Mouse (Mus musculus): Measurements from ENCODE around the gene Tmem59. TPM values are rescaled to one million over a fixed set of nuclear protein-coding genes. Genes with fewer than 3 reads are reported as not detected.

Tmem59 gene
- polyA plus RNA-seq, 1 experiment, result 440 TPM

- Histone ChIP-seq H3K4me3 (ENCODE audit: insufficient read depth, low read length) (no peak overlapping the region), H3K27ac (ENCODE audit: insufficient read depth, low read length) (no peak overlapping the region), H3K4me1 (ENCODE audit: control insufficient read depth, insufficient read depth, low read length) (no peaks in the 10 kb centered on the region)
- TF ChIP-seq POLR2A (IDR thresholded peaks at IDR 0.05; ENCODE audit: low read depth, low read length) (no peak), CTCF (IDR thresholded peaks at IDR 0.05; ENCODE audit: borderline replicate concordance, insufficient read depth, low read length) (no peak)
Measured at GRCm38 (mm10) chr4:107201779-107202178, 23.6 kb downstream of the Tmem59 start.

DNA sequence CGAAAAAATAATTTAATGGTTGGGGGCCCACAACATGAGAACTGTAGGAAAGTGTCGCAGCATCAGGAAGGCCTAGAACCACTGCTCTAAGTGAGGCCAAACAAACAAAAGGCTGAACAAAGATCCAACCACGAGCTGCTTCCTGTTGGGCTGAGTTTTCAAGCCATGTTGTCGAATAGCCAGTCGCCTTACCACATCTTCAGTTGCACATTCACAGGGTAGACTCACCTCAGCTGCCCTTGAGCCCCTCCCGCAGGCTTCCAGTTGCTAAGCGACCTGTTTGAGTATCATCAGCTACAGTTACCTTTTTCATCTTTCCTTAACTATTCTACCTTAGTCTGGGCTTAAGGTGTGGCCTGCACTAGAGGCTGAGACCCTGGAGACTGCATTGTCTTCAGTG, 24.8 kb downstream of the Tmem59 start:
- no peaks in the 10 kb centered on the region for H3K4me1 ChIP-seq (ENCODE audit: control insufficient read depth, insufficient read depth, low read length)
- H3K27ac ChIP-seq (ENCODE audit: insufficient read depth, low read length), result no peak overlapping the region

GRCm38 (mm10) chr4:107207016-107207415, 28.8 kb downstream of the Tmem59 start:
- H3K4me3 ChIP-seq (ENCODE audit: insufficient read depth, low read length), result no peak overlapping the region
- no peak overlapping the region for H3K27ac ChIP-seq (ENCODE audit: insufficient read depth, low read length)
- no peaks in the 10 kb centered on the region for H3K4me1 ChIP-seq (ENCODE audit: control insufficient read depth, insufficient read depth, low read length)
- TF ChIP-seq POLR2A (IDR thresholded peaks at IDR 0.05; ENCODE audit: low read depth, low read length), result no peak
- TF ChIP-seq CTCF (IDR thresholded peaks at IDR 0.05; ENCODE audit: borderline replicate concordance, insufficient read depth, low read length), result no peak

More for the DNA sequence above, 24.8 kb downstream of the Tmem59 start:
- no peak overlapping the region for H3K4me3 ChIP-seq (ENCODE audit: insufficient read depth, low read length)
- TF ChIP-seq CTCF (IDR thresholded peaks at IDR 0.05; ENCODE audit: borderline replicate concordance, insufficient read depth, low read length) (no peak), POLR2A (IDR thresholded peaks at IDR 0.05; ENCODE audit: low read depth, low read length) (no peak)

- TF ChIP-seq POLR2A (IDR thresholded peaks at IDR 0.05; ENCODE audit: low read depth, low read length) (no peak), CTCF (IDR thresholded peaks at IDR 0.05; ENCODE audit: borderline replicate concordance, insufficient read depth, low read length) (no peak)
- no peak within 1 kb of the TSS for H3K4me3 ChIP-seq (ENCODE audit: insufficient read depth, low read length)
- no peak within 1 kb of the TSS for H3K27ac ChIP-seq (ENCODE audit: insufficient read depth, low read length)
- H3K4me1 ChIP-seq (ENCODE audit: control insufficient read depth, insufficient read depth, low read length), result no peaks in the 10 kb centered on the region
Measured at GRCm38 (mm10) chr4:107208880-107209279, 30.7 kb downstream of the Tmem59 start, which contains the start of gene Ldlrad1. Gene Ldlrad1 (plus strand): TSS chr4:107209180.

GRCm38 (mm10) chr4:107210483-107211097, 32.4 kb downstream of the Tmem59 start:
- TF ChIP-seq CTCF (IDR thresholded peaks at IDR 0.05; ENCODE audit: borderline replicate concordance, insufficient read depth, low read length) (no peak), POLR2A (IDR thresholded peaks at IDR 0.05; ENCODE audit: low read depth, low read length) (no peak)
- Histone ChIP-seq H3K4me1 (ENCODE audit: control insufficient read depth, insufficient read depth, low read length) (no peaks in the 10 kb centered on the region), H3K4me3 (ENCODE audit: insufficient read depth, low read length) (no peak overlapping the region), H3K27ac (ENCODE audit: insufficient read depth, low read length) (no peak overlapping the region)

DNA sequence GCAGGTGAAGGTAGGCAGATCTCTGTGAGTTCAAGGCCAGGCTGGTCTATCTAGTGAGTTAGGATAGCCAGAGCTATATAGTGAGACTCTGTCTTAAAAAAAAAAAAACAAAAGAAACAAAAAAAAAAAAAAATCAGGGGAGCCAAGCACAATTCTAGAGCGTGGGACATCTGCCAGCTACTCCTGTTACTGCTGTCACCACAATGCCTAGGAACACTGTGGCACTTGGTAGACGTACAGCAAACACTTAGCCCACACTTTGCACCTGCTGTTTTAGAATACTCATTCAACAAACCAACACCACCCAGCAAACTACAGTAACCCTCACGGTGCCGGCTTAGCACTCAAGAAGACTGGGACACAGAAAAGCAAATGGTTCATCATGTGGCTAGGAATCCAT, 33.3 kb downstream of the Tmem59 start:
- H3K27ac ChIP-seq (ENCODE audit: insufficient read depth, low read length), result no peak overlapping the region
- H3K4me3 ChIP-seq (ENCODE audit: insufficient read depth, low read length), result no peak overlapping the region
- no peak for TF ChIP-seq CTCF (IDR thresholded peaks at IDR 0.05; ENCODE audit: borderline replicate concordance, insufficient read depth, low read length)
- TF ChIP-seq POLR2A (IDR thresholded peaks at IDR 0.05; ENCODE audit: low read depth, low read length), result no peak
- no peaks in the 10 kb centered on the region for H3K4me1 ChIP-seq (ENCODE audit: control insufficient read depth, insufficient read depth, low read length)

DNA sequence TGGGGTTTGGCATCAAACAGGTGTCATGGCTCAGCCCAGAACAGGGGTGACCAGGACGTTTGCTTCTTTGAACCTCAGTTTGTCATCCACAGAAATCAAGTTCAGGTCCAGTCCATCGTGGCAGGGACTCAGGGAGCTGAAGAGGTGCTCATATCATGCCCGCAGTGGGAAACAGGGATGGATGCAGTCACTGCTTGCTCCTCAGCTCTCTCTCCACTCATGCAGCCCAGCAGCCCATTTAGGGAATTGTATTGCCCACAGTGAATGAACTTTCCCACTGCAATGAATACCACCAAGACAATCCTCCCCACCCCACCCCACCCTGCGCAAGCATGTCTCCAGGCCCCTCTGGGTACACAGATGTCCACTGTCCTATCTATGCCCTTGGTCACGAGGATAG, 33.7 kb downstream of the Tmem59 start:
- Histone ChIP-seq H3K27ac (ENCODE audit: insufficient read depth, low read length) (no peak overlapping the region), H3K4me1 (ENCODE audit: control insufficient read depth, insufficient read depth, low read length) (no peaks in the 10 kb centered on the region), H3K4me3 (ENCODE audit: insufficient read depth, low read length) (no peak overlapping the region)
- TF ChIP-seq POLR2A (IDR thresholded peaks at IDR 0.05; ENCODE audit: low read depth, low read length), result no peak
- no peak for TF ChIP-seq CTCF (IDR thresholded peaks at IDR 0.05; ENCODE audit: borderline replicate concordance, insufficient read depth, low read length)

GRCm38 (mm10) chr4:107213279-107214011, 35.2 kb downstream of the Tmem59 start:
- Histone ChIP-seq H3K27ac (ENCODE audit: insufficient read depth, low read length) (no peak overlapping the region), H3K4me1 (ENCODE audit: control insufficient read depth, insufficient read depth, low read length) (no peaks in the 10 kb centered on the region), H3K4me3 (ENCODE audit: insufficient read depth, low read length) (no peak overlapping the region)
- TF ChIP-seq POLR2A (IDR thresholded peaks at IDR 0.05; ENCODE audit: low read depth, low read length), result no peak
- TF ChIP-seq CTCF (IDR thresholded peaks at IDR 0.05; ENCODE audit: borderline replicate concordance, insufficient read depth, low read length), result no peak

DNA sequence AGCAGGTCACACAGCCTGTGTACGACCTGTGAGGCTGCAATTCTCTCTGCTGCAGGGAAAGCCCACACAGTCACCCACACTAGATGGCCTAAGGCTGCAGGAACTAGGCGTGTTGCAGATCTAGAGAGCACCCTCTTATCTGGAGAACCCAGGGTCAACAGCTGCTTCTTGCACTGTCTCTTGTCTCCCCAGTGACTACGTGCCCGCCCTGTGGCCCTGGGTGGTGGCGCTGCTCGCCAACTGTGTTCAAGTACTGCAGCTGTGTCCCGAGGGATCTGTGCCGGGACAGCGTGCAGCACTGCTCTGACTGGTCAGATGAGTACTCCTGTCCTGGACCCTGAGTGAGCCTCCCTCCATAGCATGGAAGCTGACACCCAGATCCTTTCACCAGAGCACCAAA, 39.4 kb downstream of the Tmem59 start:
- H3K4me3 ChIP-seq (ENCODE audit: insufficient read depth, low read length), result no peak overlapping the region
- TF ChIP-seq POLR2A (IDR thresholded peaks at IDR 0.05; ENCODE audit: low read depth, low read length) (no peak), CTCF (IDR thresholded peaks at IDR 0.05; ENCODE audit: borderline replicate concordance, insufficient read depth, low read length) (no peak)
- H3K27ac ChIP-seq (ENCODE audit: insufficient read depth, low read length), result no peak overlapping the region
- H3K4me1 ChIP-seq (ENCODE audit: control insufficient read depth, insufficient read depth, low read length), result no peaks in the 10 kb centered on the region

- TF ChIP-seq POLR2A (IDR thresholded peaks at IDR 0.05; ENCODE audit: low read depth, low read length) (no peak), CTCF (IDR thresholded peaks at IDR 0.05; ENCODE audit: borderline replicate concordance, insufficient read depth, low read length) (no peak)
- H3K4me1 ChIP-seq (ENCODE audit: control insufficient read depth, insufficient read depth, low read length), result peaks cover 3% of the 10 kb centered on the region; the same call in 1 of the 2 replicates
Measured at GRCm38 (mm10) chr4:107221524-107221923, 43.3 kb downstream of the Tmem59 start.

More at GRCm38 (mm10) chr4:107221524-107221923, 43.3 kb downstream of the Tmem59 start:
- Histone ChIP-seq H3K27ac (ENCODE audit: insufficient read depth, low read length) (no peak overlapping the region), H3K4me3 (ENCODE audit: insufficient read depth, low read length) (no peak overlapping the region)

Measured in embryonic fibroblast, embryonic 13.5 days (primary cell).